Mouse (Mus musculus) mouse embryonic stem cell (cell line): ENCODE measurements around the gene Nlrp1a.

Experiments
- in situ Hi-C, 2 experiments: fragments of 300-500 bp; cut with MboI; formaldehyde crosslinking; loops; 1 replicate in 1 of 2; 3 replicates in 1 of 2; pipeline ENCODE4 v1.14.3; 2019 to 2020; ENCODE audit warnings: low sequenced_read_pairs in 2 of 2, low pct_unique_long_range_greater_than_20kb in 1 of 2, mixed read lengths in 1 of 2; ENCODE audit not compliant: unreplicated experiment in 1 of 2

Nlrp1a gene

GRCm38 (mm10) chr11:71144661-71145060 is at the start of gene Nlrp1a:
TSS of gene Nlrp1a (minus strand) at chr11:71144704.
- in situ Hi-C loops, result no loop called here

DNA sequence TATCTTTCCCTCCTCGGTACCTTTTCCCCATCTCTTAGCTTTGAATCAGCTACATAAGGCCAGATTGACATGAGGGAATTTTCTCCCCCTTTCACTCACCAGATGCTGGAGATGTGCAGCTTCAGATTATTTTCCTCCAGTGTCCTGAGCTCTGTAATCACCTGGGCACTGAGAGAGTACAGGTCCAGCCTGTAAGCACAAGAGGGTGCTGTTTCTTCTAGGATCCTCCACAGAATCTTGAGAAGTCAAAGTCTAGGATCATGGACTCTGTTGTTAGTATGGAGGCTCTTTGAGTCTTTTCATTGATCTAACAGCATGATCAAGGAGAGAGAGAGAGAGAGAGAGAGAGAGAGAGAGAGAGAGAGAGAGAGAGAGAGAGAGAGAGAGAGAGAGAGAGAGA is 25.1 kb upstream of the Nlrp1a start:
- in situ Hi-C loops, result no loop called here

DNA sequence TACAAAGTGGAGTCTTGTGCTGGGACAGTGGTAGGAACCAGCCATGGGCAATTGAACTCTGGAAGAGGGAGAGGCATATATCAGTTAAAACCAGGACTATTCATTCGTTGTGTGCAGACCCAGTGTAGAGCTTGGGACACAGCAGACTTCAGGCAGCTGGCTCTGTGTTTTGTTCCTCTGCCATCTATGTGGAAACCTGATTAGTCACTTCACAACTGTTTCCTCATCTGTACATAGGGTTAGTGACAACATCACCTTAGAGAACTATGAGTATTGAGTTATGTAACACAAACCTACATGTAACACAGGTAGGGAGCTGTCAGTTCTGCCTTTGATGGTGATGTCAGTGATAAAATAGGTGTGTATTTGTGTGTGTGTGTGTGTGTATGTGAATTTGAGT is 19.6 kb upstream of the Nlrp1a start:
- in situ Hi-C loops, result no loop called here

DNA sequence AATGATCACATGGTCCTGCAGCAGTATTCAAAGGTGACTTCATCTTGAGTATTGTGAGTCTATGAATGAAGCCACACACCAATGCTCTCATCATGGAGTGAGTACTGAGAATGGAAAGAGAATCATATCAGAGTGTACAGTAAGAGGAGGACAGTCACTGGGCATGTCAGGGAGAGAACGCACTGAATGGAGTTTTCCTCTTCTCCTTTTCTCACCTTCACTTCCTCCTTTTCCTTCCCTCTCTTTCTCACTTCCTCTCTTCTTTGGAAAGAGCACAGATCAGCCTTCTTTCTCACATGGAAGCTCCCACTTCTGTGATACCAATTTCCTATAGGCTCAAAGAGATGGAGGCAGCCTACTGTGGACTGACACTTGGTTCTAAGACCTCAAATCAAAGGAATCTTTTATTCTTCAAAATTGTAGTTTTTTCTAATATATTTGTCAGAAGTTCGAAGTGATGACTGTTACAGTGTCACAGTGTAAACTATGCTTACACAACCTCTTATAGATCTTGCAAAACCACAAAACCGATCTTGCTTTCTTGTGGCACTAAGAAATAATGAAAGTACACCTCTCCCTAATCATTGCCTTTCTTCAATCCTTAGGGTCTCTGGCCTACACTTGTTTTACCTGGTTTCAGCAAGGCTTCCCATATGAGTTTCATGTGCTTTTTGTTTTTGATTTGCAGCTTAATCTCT is 15.1 kb upstream of the Nlrp1a start:
- in situ Hi-C loops, result no loop called here

- in situ Hi-C loops, result no loop called here
Measured at GRCm38 (mm10) chr11:71155272-71155671, 10.8 kb upstream of the Nlrp1a start.

GRCm38 (mm10) chr11:71142031-71142430 is 2.5 kb downstream of the Nlrp1a start:
- in situ Hi-C loops, result no loop called here

GRCm38 (mm10) chr11:71107128-71107527 is 37.4 kb downstream of the Nlrp1a start:
- in situ Hi-C loops, result loop anchor here in 1 of 2 experiments (25.0 kb wide), 1 partner anchor 155 kb away; no protein-coding TSS in a partner anchor

DNA sequence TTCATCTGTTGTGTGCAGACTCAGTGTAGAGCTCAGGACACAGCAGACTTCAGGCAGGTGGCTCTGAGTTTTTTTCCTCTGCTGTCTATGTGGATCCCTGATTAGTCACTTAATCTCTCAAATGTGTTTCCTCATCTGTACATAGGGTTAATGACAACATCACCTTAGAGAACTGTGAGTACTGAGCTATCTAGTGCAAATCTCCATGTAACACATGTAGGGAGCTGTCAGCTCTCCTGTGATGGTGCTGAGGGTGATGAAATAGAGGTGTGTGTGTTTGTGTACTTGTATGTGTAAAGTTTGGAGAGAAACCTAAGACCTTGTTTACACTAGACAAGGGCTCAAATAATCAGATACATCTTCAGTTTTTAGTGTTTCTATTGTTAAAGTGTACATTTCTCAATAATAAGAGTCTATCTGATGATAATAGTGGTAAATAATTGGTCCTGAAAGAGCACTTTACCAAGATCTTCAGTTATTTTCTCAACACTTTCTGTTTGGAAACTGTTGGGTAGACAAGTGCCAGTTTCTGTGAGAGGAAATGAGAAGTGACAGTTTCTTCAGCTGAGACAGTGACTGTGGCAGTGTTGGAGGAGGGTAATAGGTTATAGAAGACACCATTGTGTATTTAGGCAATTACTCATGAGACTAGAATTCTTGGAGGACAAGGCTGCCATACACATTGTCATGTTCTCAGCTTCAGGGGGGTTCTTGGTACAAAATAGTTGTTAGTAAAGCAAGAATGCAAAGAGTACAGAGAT is 38.1 kb downstream of the Nlrp1a start:
- in situ Hi-C loops, result loop anchor here in 1 of 2 experiments (25.0 kb wide), 1 partner anchor 156 kb away; no protein-coding TSS in a partner anchor

DNA sequence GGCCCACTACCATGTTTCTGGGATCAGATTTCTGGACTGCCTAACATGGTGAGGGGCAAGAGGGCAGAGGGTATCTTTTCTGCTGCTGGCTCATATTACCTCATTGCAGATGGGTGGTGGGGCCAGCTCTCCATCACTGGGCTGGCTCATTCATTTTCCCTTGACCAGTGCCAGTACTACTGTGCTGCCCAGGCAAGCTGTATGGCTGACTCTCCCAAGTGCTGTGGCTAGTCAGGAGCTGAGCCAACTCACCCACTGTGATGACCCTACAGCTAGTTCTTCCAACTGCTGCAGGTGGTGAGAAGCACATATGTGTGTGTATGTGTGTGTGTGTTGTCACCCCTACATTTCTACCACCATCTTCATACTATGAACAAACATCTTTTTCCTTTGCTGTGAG is 40.6 kb downstream of the Nlrp1a start:
- in situ Hi-C loops, result loop anchor here in 1 of 2 experiments (25.0 kb wide), 1 partner anchor 158 kb away; no protein-coding TSS in a partner anchor

- in situ Hi-C loops, result no loop called here
Measured at GRCm38 (mm10) chr11:71076342-71076741, 68.2 kb downstream of the Nlrp1a start.

DNA sequence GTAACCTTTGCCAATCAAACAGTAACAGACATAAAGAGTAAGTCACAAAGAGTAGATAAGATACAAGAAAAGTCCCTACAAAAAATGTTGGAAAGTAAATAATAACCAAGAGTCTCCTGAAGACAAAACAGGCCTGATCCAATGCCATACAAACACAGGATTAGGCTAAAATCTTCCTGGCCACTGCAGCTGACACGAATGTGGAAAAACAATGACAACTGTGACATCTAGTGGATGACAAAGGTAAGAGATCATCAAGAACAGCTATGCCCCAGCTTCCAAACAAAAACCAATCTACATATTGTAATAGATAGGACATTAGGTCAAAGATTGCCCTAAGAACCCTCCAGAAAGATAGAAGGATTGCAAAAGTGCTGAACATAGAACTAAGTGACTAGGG is 92.0 kb downstream of the Nlrp1a start:
- in situ Hi-C loops, result no loop called here
